Mouse (Mus musculus): ENCODE data around the gene Ms4a4d. TPM values are rescaled to one million over a fixed set of nuclear protein-coding genes. Genes with fewer than 3 reads are reported as not detected.

Gene Ms4a4d
- polyA plus RNA-seq, 1 experiment from 2014 or later, result not detected

DNA sequence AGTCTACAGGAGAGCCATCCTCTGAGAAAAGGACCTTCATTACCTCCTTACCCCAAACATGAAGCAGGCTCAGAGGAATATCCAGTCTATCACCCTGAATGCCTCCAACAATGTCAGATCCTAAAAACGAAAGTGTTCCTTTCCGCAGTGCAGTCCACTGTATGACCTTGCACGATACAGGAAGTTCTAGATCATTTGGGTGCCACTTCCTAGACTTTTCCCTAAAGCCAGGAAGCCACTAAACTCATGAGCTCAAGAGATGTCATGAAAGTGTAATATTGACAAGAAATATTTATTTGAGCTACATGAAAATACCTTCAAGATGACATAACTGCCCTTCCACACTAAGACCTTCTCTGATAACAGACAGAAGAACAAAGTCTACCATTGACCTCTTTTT is 64.7 kb downstream of the Ms4a4d start:
- ATAC-seq (ENCODE audit: low FRiP score, low read depth), result no peak
- 94% methylated on average over 3 of the region's 3 CpGs for WGBS
- no peaks in the 10 kb centered on the region for H3K9me3 ChIP-seq

GRCm38 (mm10) chr19:11602026-11602425 is 65.4 kb downstream of the Ms4a4d start:
- Histone ChIP-seq H3K27ac (no peak overlapping the region), H3K27me3 (replicated peaks) (no peaks in the 10 kb centered on the region), H3K36me3 (no peaks in the 10 kb centered on the region), H3K4me3 (no peak overlapping the region), H3K4me2 (replicated peaks) (no peak overlapping the region), H3K4me1 (no peaks in the 10 kb centered on the region), H3K9me3 (no peaks in the 10 kb centered on the region), H3K9ac (no peak overlapping the region)
- ATAC-seq (ENCODE audit: low FRiP score, low read depth), result no peak
- 94% methylated on average over 2 of the region's 2 CpGs for WGBS

More for the DNA sequence above, 64.7 kb downstream of the Ms4a4d start:
- Histone ChIP-seq H3K4me2 (replicated peaks) (no peak overlapping the region), H3K4me1 (no peaks in the 10 kb centered on the region), H3K36me3 (no peaks in the 10 kb centered on the region), H3K27ac (no peak overlapping the region), H3K9ac (no peak overlapping the region), H3K4me3 (no peak overlapping the region), H3K27me3 (replicated peaks) (no peaks in the 10 kb centered on the region)

- Histone ChIP-seq H3K4me1 (no peaks in the 10 kb centered on the region), H3K4me2 (replicated peaks) (no peak within 1 kb of the TSS), H3K9ac (no peak within 1 kb of the TSS), H3K4me3 (no peak within 1 kb of the TSS), H3K27ac (no peak within 1 kb of the TSS), H3K27me3 (replicated peaks) (no peaks in the 10 kb centered on the region), H3K36me3 (no peaks in the 10 kb centered on the region), H3K9me3 (no peaks in the 10 kb centered on the region)
- ATAC-seq (ENCODE audit: low FRiP score, low read depth), result no peak
- WGBS, result 92% methylated on average over 2 of the region's 2 CpGs
Observed at GRCm38 (mm10) chr19:11604603-11605002, 68.0 kb downstream of the Ms4a4d start, which contains the start of gene Ms4a6d. Gene Ms4a6d (minus strand): TSS chr19:11604849.

Other genes with a start within 250 kb of the Ms4a4d start
- not detected in 2 replicates for gene Ms4a14, start 222.3 kb upstream of the Ms4a4d start, polyA plus RNA-seq (2016; fragmentation: Nextera tagmentation; extraction: Ambion mirVana)
- gene Ms4a7, start 200.7 kb upstream of the Ms4a4d start, polyA plus RNA-seq (2016; fragmentation: Nextera tagmentation; extraction: Ambion mirVana), result 1.8 and 2.1 TPM in 2 replicates
- gene Ms4a4a, start 161.3 kb upstream of the Ms4a4d start, polyA plus RNA-seq (2016; fragmentation: Nextera tagmentation; extraction: Ambion mirVana), result 2.6 and 3.1 TPM in 2 replicates
- gene Ms4a4c, start 132.0 kb upstream of the Ms4a4d start, polyA plus RNA-seq (2016; fragmentation: Nextera tagmentation; extraction: Ambion mirVana), result 0.11 and 0.42 TPM in 2 replicates
- gene Ms4a4b, start 93.2 kb upstream of the Ms4a4d start, polyA plus RNA-seq (2016; fragmentation: Nextera tagmentation; extraction: Ambion mirVana), result not detected in 2 replicates
- 2.3 and 2.5 TPM in 2 replicates for gene Ms4a6c, start 67.4 kb upstream of the Ms4a4d start, polyA plus RNA-seq (2016; fragmentation: Nextera tagmentation; extraction: Ambion mirVana)
- gene Gm8369, start 50.9 kb upstream of the Ms4a4d start, polyA plus RNA-seq (2016; fragmentation: Nextera tagmentation; extraction: Ambion mirVana), result not detected in 2 replicates
- 2.1 and 2.6 TPM in 2 replicates for gene Ms4a6b, start 20.3 kb upstream of the Ms4a4d start, polyA plus RNA-seq (2016; fragmentation: Nextera tagmentation; extraction: Ambion mirVana)
- gene Ms4a6d, start 68.0 kb downstream of the Ms4a4d start, polyA plus RNA-seq (2016; fragmentation: Nextera tagmentation; extraction: Ambion mirVana), result 2.0 and 2.4 TPM in 2 replicates
- 0.10 and 0.29 TPM in 2 replicates for gene Ms4a2, start 86.9 kb downstream of the Ms4a4d start, polyA plus RNA-seq (2016; fragmentation: Nextera tagmentation; extraction: Ambion mirVana)
- gene Ms4a3, start 104.0 kb downstream of the Ms4a4d start, polyA plus RNA-seq (2016; fragmentation: Nextera tagmentation; extraction: Ambion mirVana), result not detected in 2 replicates
- not detected in 2 replicates for gene Oosp2, start 123.8 kb downstream of the Ms4a4d start, polyA plus RNA-seq (2016; fragmentation: Nextera tagmentation; extraction: Ambion mirVana)
- not detected in 2 replicates for gene Oosp1, start 154.3 kb downstream of the Ms4a4d start, polyA plus RNA-seq (2016; fragmentation: Nextera tagmentation; extraction: Ambion mirVana)
- not detected in 2 replicates for gene Oosp3, start 160.3 kb downstream of the Ms4a4d start, polyA plus RNA-seq (2016; fragmentation: Nextera tagmentation; extraction: Ambion mirVana)
- gene Gif, start 210.8 kb downstream of the Ms4a4d start, polyA plus RNA-seq (2016; fragmentation: Nextera tagmentation; extraction: Ambion mirVana), result not detected in 2 replicates
- 42.3 and 44.1 TPM in 2 replicates for gene Mrpl16, start 233.6 kb downstream of the Ms4a4d start, polyA plus RNA-seq (2016; fragmentation: Nextera tagmentation; extraction: Ambion mirVana)

Measured in neural tube, embryonic 12.5 days (tissue).